Mouse (Mus musculus): ENCODE results near the gene Pnrc1.

Pnrc1 gene

GRCm38 (mm10) chr4:33270386-33271314 lies 19.3 kb downstream of the Pnrc1 start:
- DNase-seq (ENCODE audit: low spot score in 2 of 2) = no peak

- DNase-seq (ENCODE audit: low spot score in 2 of 2) = no peak
These were observed 24.8 kb downstream of the Pnrc1 start for GRCm38 (mm10) chr4:33264979-33265726.

GRCm38 (mm10) chr4:33262897-33263296 lies 27.1 kb downstream of the Pnrc1 start:
- no peak for DNase-seq (ENCODE audit: low spot score in 2 of 2)

- peak; percentile 25 to 39 for DNase-seq (ENCODE audit: low spot score in 2 of 2)
These were observed 28.6 kb downstream of the Pnrc1 start for GRCm38 (mm10) chr4:33261311-33261753.

GRCm38 (mm10) chr4:33260311-33260710 lies 29.7 kb downstream of the Pnrc1 start:
- no peak for DNase-seq (ENCODE audit: low spot score in 2 of 2)

- no peak for DNase-seq (ENCODE audit: low spot score in 2 of 2)
These were observed 32.5 kb downstream of the Pnrc1 start for GRCm38 (mm10) chr4:33257263-33257964.

GRCm38 (mm10) chr4:33254706-33255105 lies 35.3 kb downstream of the Pnrc1 start:
- no peak for DNase-seq (ENCODE audit: low spot score in 2 of 2)

- DNase-seq (ENCODE audit: low spot score in 2 of 2) = no peak
These were observed 39.1 kb downstream of the Pnrc1 start for GRCm38 (mm10) chr4:33250867-33251266.

GRCm38 (mm10) chr4:33249716-33250230 lies 40.2 kb downstream of the Pnrc1 start:
- no peak for DNase-seq (ENCODE audit: low spot score in 2 of 2)

DNA sequence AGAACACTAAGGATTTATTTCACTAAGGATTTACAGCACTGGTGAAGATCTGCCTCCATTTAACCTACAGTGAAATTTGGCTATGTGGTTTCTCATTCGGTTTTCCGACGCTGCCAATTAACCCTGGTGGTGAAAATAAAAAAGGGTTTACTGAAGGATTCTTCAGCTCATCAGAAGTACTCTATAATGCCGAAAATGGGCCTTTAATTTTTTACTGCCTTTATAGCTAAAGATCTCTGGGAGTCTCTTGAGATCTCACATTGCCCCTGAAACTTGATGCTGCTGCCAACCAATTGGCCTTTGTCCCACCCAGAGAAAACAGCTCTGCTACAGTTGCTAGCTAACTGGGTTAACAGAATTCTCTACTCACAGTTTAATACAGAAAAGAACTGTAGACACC lies 41.0 kb downstream of the Pnrc1 start:
- DNase-seq (ENCODE audit: low spot score in 2 of 2) = no peak

DNA sequence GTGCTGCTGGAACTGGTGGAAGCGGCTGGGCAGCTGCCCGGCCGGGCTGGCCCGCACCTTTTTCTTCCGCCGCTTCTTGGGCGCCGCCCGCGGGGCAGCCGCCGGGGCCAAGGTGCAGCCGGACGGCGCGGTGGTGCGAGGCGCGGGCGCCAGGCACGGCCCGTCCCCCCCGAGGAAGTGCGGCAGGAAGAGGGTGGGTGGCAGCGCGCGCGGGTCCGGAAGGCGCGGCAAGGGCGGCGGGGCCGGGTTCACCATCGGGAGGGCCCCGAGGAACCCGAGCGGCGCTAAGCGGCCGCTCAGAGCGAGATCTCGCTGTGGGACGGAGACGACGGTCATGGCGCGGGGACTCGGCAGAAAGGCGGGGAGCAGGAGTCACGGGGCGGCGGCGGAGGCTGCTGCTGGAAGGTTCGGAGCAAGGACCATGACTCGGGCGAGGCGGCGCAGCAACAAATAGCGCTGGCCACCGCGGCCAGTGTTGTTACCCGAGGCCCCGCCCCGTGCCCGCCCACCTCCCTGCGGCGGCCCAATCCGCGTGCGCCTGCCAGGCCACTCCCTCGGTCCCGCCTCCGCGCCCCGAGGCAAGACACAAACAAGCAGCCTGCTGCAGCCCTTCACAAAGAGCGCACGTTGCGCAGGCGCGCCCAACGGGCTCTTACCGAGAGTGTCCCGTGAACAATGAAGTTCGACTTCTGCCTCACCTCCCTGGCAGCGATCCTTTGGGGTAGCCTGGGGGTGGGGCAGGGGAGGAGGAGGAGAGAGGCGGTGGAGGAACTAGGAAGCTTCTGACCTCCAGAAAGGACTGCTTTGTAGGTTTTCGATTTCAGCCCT lies 41.7 kb downstream of the Pnrc1 start:
- DNase-seq (ENCODE audit: low spot score in 2 of 2) = peak; percentile 98

DNA sequence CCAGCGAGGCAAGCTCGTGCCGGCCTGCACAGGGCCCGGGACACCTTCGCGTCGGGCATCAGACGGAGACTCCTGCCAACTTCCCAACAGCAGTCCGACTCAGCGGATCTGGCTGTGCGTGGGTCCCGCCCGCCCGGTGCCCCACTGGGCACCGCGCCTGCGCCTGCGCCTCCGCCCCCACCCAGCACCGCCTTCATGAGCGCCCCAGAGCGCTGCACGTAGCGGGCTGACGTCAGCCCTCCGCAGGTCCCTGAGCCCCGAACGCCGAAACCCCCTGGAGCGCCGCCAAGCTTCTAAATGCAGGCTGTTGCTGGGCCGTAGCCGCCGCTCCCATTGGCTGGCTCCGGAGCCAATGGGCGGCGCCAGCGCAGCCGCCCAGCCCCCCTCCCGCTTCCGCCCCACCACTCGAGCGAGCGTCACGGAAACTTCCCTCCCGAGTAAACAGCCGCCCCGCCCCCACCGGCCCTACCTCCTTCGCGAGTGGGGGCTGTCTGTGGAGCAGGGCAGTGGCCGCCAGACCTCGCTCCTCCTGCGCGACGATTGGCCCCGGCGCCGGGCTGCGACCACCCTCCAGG lies 42.4 kb downstream of the Pnrc1 start:
- DNase-seq (ENCODE audit: low spot score in 2 of 2) = peak; percentile 98 to 99

DNA sequence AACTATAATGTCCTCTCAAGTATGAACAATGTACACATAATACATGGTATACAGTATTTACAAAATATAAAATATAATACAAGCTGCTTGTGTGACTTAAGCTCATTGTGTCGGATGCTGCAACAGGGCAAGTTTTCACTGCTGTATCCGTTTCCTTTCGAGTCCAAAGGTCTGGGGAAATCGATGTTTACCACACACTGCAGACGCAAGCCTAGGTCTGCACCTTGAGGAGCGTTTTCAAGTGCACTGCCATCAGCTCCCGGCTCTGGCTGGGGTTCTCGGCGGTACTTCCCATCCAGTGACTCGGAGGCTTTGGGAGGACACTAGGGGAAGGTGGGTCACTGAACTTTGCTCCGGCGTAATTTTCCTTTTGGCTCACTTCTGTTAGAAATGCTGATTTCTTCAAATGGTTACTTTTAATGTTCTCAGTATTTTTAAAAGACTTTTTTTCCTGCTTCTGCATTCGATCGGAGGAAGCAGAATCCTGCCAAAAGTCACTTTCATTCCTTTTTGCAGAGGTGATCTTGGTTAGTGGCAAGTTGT lies 44.0 kb downstream of the Pnrc1 start:
- DNase-seq (ENCODE audit: low spot score in 2 of 2) = no peak

GRCm38 (mm10) chr4:33243921-33244320 lies 46.0 kb downstream of the Pnrc1 start:
- DNase-seq (ENCODE audit: low spot score in 2 of 2) = no peak

GRCm38 (mm10) chr4:33243016-33243758 lies 46.8 kb downstream of the Pnrc1 start:
- DNase-seq (ENCODE audit: low spot score in 2 of 2) = no peak

- no peak for DNase-seq (ENCODE audit: low spot score in 2 of 2)
These were observed 47.4 kb downstream of the Pnrc1 start for GRCm38 (mm10) chr4:33242536-33242935.

DNA sequence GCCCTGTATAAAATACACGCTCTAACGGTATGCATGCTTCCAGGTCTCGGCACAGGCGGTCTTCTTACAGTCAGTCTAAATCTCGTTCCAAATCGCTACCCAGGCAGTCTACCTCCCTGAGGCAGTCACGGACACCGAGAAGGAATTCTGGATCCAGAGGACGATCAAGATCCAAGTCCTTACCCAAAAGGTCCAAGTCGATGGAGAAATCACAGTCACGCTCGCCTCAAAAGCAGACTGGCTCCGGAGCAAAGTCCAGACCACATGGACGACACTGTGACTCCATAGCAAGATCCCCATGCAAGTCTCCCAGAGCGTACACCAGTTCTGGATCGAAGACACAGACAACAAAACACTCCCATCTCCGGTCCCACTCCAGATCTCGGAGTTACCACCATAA lies 59.1 kb downstream of the Pnrc1 start:
- no peak for DNase-seq (ENCODE audit: low spot score in 2 of 2)

- no peak for DNase-seq (ENCODE audit: low spot score in 2 of 2)
These were observed 60.3 kb downstream of the Pnrc1 start for GRCm38 (mm10) chr4:33229639-33230038.

DNA sequence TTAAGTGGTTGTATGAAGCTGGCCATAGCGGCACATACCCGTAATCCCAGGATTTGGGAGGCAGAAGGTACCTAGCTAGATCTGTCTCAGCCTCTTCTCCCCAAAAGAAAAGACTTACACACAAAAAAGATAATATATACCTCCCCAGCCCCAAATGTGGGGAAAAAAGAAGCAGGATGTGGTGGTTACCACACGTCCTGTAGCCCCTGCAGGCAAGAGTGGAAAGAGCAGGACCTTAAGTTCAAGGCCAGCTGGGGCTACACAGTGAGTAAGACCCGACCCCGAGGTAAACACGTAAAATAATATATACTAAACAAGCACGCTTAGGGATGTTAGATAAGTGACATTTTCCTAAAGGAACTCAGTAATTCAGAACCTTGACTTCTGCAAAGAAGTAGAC lies 62.8 kb downstream of the Pnrc1 start:
- DNase-seq (ENCODE audit: low spot score in 2 of 2) = no peak
